Mouse (Mus musculus) MEL (cell line): Measurements from ENCODE around the gene Lin7a. TPM values are rescaled to one million over a fixed set of nuclear protein-coding genes. Genes with fewer than 3 reads are reported as not detected.

Source experiments
- DNase-seq: peaks from one replicate; pipeline ENCODE4 v3.0.0; 2011; ENCODE audit warnings: low read depth, low spot score
- H3K27ac ChIP-seq: 2 replicates; pipeline ENCODE4 v1.5.1; 2012; ENCODE audit warnings: low read depth, mild to moderate bottlenecking, control low read depth, low read length, moderate library complexity; ENCODE audit not compliant: control insufficient read depth
- H3K27me3 ChIP-seq, 2 experiments: fragments of 150-350 bp in 1 of 2; sonication (generic) in 1 of 2; 2 replicates each; pipeline ENCODE4 v1.6.1; 2012; ENCODE audit warnings: low read length in 2 of 2, mild to moderate bottlenecking in 2 of 2, improper control_type of control experiment in 1 of 2, moderate library complexity in 1 of 2; ENCODE audit not compliant: insufficient read depth in 2 of 2, control insufficient read depth in 1 of 2
- H3K36me3 ChIP-seq, 2 experiments: 2 replicates each; pipeline ENCODE4 v1.6.1; 2012 to 2014; ENCODE audit warnings: low read length in 2 of 2, improper control_type of control experiment in 1 of 2, inconsistent platforms in 1 of 2, mild to moderate bottlenecking in 1 of 2; ENCODE audit not compliant: insufficient read depth in 2 of 2, control insufficient read depth in 1 of 2
- H3K4me1 ChIP-seq, 2 experiments: fragments of 150-350 bp in 1 of 2; sonication (generic) in 1 of 2; 2 replicates each; pipeline ENCODE4 v1.6.1; 2012; ENCODE audit warnings: low read length in 2 of 2, improper control_type of control experiment in 1 of 2, mild to moderate bottlenecking in 1 of 2; ENCODE audit not compliant: insufficient read depth in 2 of 2, control insufficient read depth in 1 of 2
- H3K4me3 ChIP-seq, 2 experiments: fragments of 150-350 bp in 1 of 2; sonication (generic) in 1 of 2; 2 replicates each; pipeline ENCODE4 v1.5.1; 2012; ENCODE audit warnings: low read depth in 2 of 2, low read length in 2 of 2, mild to moderate bottlenecking in 2 of 2, moderate library complexity in 2 of 2, control low read depth in 1 of 2, improper control_type of control experiment in 1 of 2; ENCODE audit not compliant: control insufficient read depth in 1 of 2, insufficient read depth in 1 of 2
- H3K79me2 ChIP-seq: 2 replicates; pipeline ENCODE4 v1.6.1; 2012; ENCODE audit warnings: mild to moderate bottlenecking, low read length, moderate library complexity; ENCODE audit not compliant: control insufficient read depth, poor library complexity, insufficient read depth
- H3K9ac ChIP-seq: 2 replicates; pipeline ENCODE4 v1.6.1; 2012; ENCODE audit warnings: low read depth, mild to moderate bottlenecking, control low read depth, low read length, moderate library complexity; ENCODE audit not compliant: control insufficient read depth, poor library complexity, severe bottlenecking
- H3K9me3 ChIP-seq: fragments of 150-350 bp; sonication (generic); replicated peaks from 2 replicates; pipeline ENCODE4 v1.6.1; 2012; ENCODE audit warnings: mild to moderate bottlenecking, low read length, improper control_type of control experiment, moderate library complexity; ENCODE audit not compliant: insufficient read depth
- BHLHE40 ChIP-seq: IDR thresholded peaks from 2 replicates; pipeline ENCODE4 v1.6.1; 2012; ENCODE audit warnings: low read depth, mild to moderate bottlenecking, inconsistent platforms, low read length, improper control_type of control experiment, borderline replicate concordance
- ETS1 ChIP-seq: IDR thresholded peaks from 2 replicates; pipeline ENCODE4 v1.6.1; 2012; ENCODE audit warnings: low read depth, mild to moderate bottlenecking, inconsistent platforms, low read length, improper control_type of control experiment, moderate library complexity
- GATA1 ChIP-seq: IDR thresholded peaks from 2 replicates; pipeline ENCODE4 v1.6.1; 2011; ENCODE audit warnings: low read depth, low read length, improper control_type of control experiment
- KAT2A ChIP-seq: conservative IDR thresholded peaks from 2 replicates; pipeline ENCODE4 v1.6.1; 2012; ENCODE audit warnings: low read depth, low read length, improper control_type of control experiment, inconsistent platforms
- MAZ ChIP-seq: IDR thresholded peaks from 2 replicates; pipeline ENCODE4 v1.6.1; 2012; ENCODE audit warnings: low read depth, mild to moderate bottlenecking, inconsistent platforms, low read length, improper control_type of control experiment
- MXI1 ChIP-seq: IDR thresholded peaks from 2 replicates; pipeline ENCODE4 v1.6.1; 2011; ENCODE audit warnings: mild to moderate bottlenecking, low read depth, low read length, improper control_type of control experiment
- MYB ChIP-seq: IDR thresholded peaks from 2 replicates; pipeline ENCODE4 v1.6.1; 2011; ENCODE audit warnings: mild to moderate bottlenecking, low read depth, low read length, improper control_type of control experiment
- NELFE ChIP-seq: IDR thresholded peaks from 2 replicates; pipeline ENCODE4 v1.6.1; 2011; ENCODE audit warnings: low read depth, low read length, improper control_type of control experiment
- POLR2A ChIP-seq, 2 experiments: IDR thresholded peaks; 2 replicates each; pipeline ENCODE4 v1.6.1; 2011 to 2012; ENCODE audit warnings: low read length in 2 of 2, mild to moderate bottlenecking in 2 of 2, control low read depth in 1 of 2, improper control_type of control experiment in 1 of 2, low read depth in 1 of 2, moderate library complexity in 1 of 2; ENCODE audit not compliant: control insufficient read depth in 1 of 2, insufficient read depth in 1 of 2, poor library complexity in 1 of 2
- SMC3 ChIP-seq: IDR thresholded peaks from 2 replicates; pipeline ENCODE4 v1.6.1; 2011; ENCODE audit warnings: low read depth, low read length, improper control_type of control experiment
- TBP ChIP-seq: IDR thresholded peaks from 2 replicates; pipeline ENCODE4 v1.8.0; 2011; ENCODE audit warnings: low read depth, low read length, improper control_type of control experiment
- TCF12 ChIP-seq: IDR thresholded peaks from 2 replicates; pipeline ENCODE4 v1.6.1; 2014; ENCODE audit warnings: low read depth, mild to moderate bottlenecking, inconsistent platforms, low read length, improper control_type of control experiment, moderate library complexity
- USF2 ChIP-seq, 2 experiments: IDR thresholded peaks; 2 replicates each; pipeline ENCODE4 v1.6.1; 2011 to 2012; ENCODE audit warnings: improper control_type of control experiment in 2 of 2, low read length in 2 of 2, borderline replicate concordance in 1 of 2, inconsistent platforms in 1 of 2, low read depth in 1 of 2, mild to moderate bottlenecking in 1 of 2; ENCODE audit not compliant: insufficient read depth in 1 of 2
- ZNF384 ChIP-seq: IDR thresholded peaks from 2 replicates; pipeline ENCODE4 v1.6.1; 2012; ENCODE audit warnings: low read depth, mild to moderate bottlenecking, inconsistent platforms, low read length, improper control_type of control experiment
- polyA plus RNA-seq, 2 experiments: library from polyadenylated mRNA; stranded (reverse) in 1 of 2; unstranded in 1 of 2; fragments of >175 nt in 1 of 2; fragments of >200 nt in 1 of 2; gene quantifications; 2 replicates each; pipeline versions ENCODE4 v1.2.1 to v1.2.4; 2012; ENCODE audit warnings: low replicate concordance in 2 of 2, low read depth in 1 of 2; ENCODE audit not compliant: insufficient read length in 2 of 2, insufficient read depth in 1 of 2, missing spikeins in 1 of 2
- total RNA-seq: library from RNA; depleted of rRNA; stranded (reverse); fragments of 300-350 nt; gene quantifications from 2 replicates; pipeline ENCODE4 v1.2.3, GENCODE M21; 2012

The Lin7a gene
- total and polyA plus RNA-seq, 3 experiments, result not detected

GRCm38 (mm10) chr10:107244691-107245530, 26.6 kb upstream of the Lin7a start:
- H3K27me3 ChIP-seq, result no peaks in the 10 kb centered on the region
- H3K9ac ChIP-seq, result no peak overlapping the region
- no peak overlapping the region for H3K4me3 ChIP-seq
- TF ChIP-seq POLR2A (IDR thresholded peaks at IDR 0.05; ENCODE audit: control insufficient read depth in 1 of 2, insufficient read depth in 1 of 2, low read depth in 1 of 2, low read length in 2 of 2, poor library complexity in 1 of 2), result no peak
- no peak for TF ChIP-seq SMC3
- no peak for TF ChIP-seq ZNF384
- no peak for TF ChIP-seq GATA1
- no peak overlapping the region for H3K27ac ChIP-seq
- H3K36me3 ChIP-seq, result no peaks in the 10 kb centered on the region
- no peak for DNase-seq
- no peaks in the 10 kb centered on the region for H3K4me1 ChIP-seq
- H3K9me3 ChIP-seq, result no peaks in the 10 kb centered on the region
- H3K79me2 ChIP-seq, result no peaks in the 10 kb centered on the region

GRCm38 (mm10) chr10:107245531-107245840, 26.0 kb upstream of the Lin7a start:
- no peak overlapping the region for H3K9ac ChIP-seq
- H3K27ac ChIP-seq, result no peak overlapping the region
- no peaks in the 10 kb centered on the region for H3K4me1 ChIP-seq
- H3K27me3 ChIP-seq, result no peaks in the 10 kb centered on the region
- no peak overlapping the region for H3K4me3 ChIP-seq
- no peak for DNase-seq
- no peaks in the 10 kb centered on the region for H3K79me2 ChIP-seq
- no peaks in the 10 kb centered on the region for H3K36me3 ChIP-seq
- TF ChIP-seq NELFE, result no peak
- TF ChIP-seq MAZ, result no peak
- TF ChIP-seq ETS1, result no peak
- TF ChIP-seq USF2 (IDR thresholded peaks at IDR 0.05; ENCODE audit: borderline replicate concordance in 1 of 2, insufficient read depth in 1 of 2, low read depth in 1 of 2, low read length in 2 of 2), result no peak
- TF ChIP-seq TCF12, result no peak
- TF ChIP-seq TBP, result no peak
- no peak for TF ChIP-seq MXI1
- TF ChIP-seq BHLHE40, result no peak
- no peaks in the 10 kb centered on the region for H3K9me3 ChIP-seq

GRCm38 (mm10) chr10:107245961-107246460, 25.5 kb upstream of the Lin7a start:
- Histone ChIP-seq H3K9me3 (no peaks in the 10 kb centered on the region), H3K27me3 (no peaks in the 10 kb centered on the region), H3K4me1 (no peaks in the 10 kb centered on the region), H3K36me3 (no peaks in the 10 kb centered on the region), H3K4me3 (no peak overlapping the region), H3K27ac (no peak overlapping the region), H3K79me2 (no peaks in the 10 kb centered on the region), H3K9ac (no peak overlapping the region)
- no peak for DNase-seq
- TF ChIP-seq KAT2A (no peak), MYB (no peak)
